Mouse (Mus musculus) lung, adult 18-20 months (tissue): ENCODE measurements around the gene 1700066M21Rik.

Experiments
- DNase-seq, 2 experiments: peaks; one replicate each; pipeline ENCODE4 v3.0.0; 2022; ENCODE audit warnings: mixed read lengths in 2 of 2

1700066M21Rik gene

GRCm38 (mm10) chr1:57377376-57378341 lies at the start of gene 1700066M21Rik:
Gene 1700066M21Rik, plus strand, starts transcription at chr1:57377620.
- DNase-seq = peak; percentile 94 to 95

- DNase-seq = no peak
Measured at GRCm38 (mm10) chr1:57329285-57330093, 47.9 kb upstream of the 1700066M21Rik start.

GRCm38 (mm10) chr1:57330228-57330627 lies 47.2 kb upstream of the 1700066M21Rik start:
- DNase-seq = no peak

GRCm38 (mm10) chr1:57332040-57332439 lies 45.4 kb upstream of the 1700066M21Rik start:
- DNase-seq = no peak

DNA sequence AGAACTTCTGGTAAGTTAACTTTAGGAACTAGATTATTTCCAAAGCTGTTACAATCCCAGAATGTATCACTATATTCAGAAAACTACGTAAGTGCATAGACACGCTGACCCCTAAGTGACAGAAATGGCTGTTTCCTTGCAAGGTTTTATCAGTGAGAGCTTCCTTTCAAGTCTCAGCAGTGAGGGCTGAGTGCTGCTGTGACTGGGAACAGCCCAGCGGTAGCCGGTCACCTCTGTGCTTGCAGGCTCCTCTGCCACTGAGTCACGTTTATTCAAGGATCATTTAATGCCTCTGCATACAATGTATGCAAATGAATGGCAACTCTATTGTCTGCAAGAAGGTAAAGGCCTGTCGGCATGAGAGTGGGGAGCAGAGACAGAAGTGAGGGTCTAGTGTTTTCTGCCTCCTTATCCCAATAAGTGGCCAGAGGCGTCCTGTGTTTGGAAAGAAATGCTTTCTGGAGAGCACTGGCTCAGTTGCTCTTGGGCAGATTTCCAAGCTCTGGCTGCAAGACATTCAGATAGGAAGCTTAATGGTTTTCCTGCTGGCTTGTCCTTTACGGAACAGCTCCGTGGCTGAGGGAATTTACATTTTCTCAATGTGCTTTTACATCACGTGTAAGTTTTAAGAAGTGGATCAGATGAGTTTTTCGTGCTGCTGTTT lies 43.7 kb upstream of the 1700066M21Rik start:
- peak in 1 of 2 experiments; percentile 17 for DNase-seq

DNA sequence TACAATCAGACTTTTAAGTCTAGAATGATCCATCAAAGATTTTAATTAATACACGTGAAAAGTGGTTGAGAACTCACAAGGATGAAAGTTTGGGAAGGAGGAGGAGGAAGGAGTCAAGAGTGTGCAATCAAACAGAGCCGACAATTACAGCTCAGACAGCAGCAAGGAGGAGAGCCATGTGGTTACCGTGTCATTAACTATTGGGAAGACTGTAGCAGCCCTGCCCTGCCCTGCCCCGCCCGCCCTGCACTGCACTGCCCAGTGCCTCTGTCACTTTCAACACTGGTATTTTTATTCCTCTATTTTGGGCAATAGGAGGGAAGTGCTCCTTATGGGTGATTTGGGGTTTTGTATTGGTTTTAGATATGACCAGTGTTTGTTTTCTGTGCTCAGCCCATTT lies 42.2 kb upstream of the 1700066M21Rik start:
- DNase-seq = no peak

GRCm38 (mm10) chr1:57339156-57339796 lies 38.1 kb upstream of the 1700066M21Rik start:
- DNase-seq = no peak

GRCm38 (mm10) chr1:57341197-57341596 lies 36.2 kb upstream of the 1700066M21Rik start:
- DNase-seq = no peak

GRCm38 (mm10) chr1:57347487-57347886 lies 29.9 kb upstream of the 1700066M21Rik start:
- DNase-seq = no peak

DNA sequence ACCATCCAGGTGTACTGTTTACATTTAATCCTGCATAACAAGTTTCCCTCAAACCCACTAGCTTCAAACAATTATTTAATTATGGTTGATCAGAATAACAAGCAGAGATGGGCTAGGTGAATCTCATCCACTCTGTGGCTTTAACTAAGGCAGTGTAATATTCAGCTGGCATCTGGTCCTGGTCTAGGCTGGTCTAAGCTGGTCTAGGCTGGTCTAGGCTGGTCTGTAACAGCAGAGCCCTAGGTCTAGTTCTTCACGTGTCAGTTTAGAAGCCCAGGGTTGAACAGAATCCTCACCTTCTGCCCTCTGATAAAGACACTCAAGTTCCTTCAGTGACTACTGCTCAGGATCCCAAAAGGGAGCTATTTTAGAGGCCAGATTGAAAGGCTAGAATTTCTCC lies 25.5 kb upstream of the 1700066M21Rik start:
- no peak for DNase-seq

GRCm38 (mm10) chr1:57358546-57358945 lies 18.9 kb upstream of the 1700066M21Rik start:
- no peak for DNase-seq

- DNase-seq = no peak
Measured at GRCm38 (mm10) chr1:57367446-57367845, 10.0 kb upstream of the 1700066M21Rik start.

GRCm38 (mm10) chr1:57369111-57369510 lies 8.3 kb upstream of the 1700066M21Rik start:
- DNase-seq = no peak

DNA sequence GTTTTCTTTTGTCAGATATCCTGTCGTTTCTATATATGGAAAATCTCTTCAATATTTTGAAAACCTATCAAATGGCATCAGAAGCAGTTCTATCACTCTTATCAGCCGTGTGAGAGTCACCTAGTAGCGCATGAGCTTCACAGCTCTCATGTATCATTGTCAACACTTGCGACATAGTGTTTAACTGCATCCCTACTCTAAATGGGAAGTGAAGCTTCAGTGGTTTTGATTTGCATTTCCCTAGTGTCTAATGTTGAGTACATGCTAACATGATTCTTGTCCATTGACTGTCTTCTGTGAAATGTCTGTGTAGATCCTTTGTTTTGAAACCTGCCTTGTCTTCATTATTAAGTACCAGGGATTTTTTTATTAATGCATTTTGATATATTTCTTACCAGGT lies 7.0 kb upstream of the 1700066M21Rik start:
- no peak for DNase-seq

DNA sequence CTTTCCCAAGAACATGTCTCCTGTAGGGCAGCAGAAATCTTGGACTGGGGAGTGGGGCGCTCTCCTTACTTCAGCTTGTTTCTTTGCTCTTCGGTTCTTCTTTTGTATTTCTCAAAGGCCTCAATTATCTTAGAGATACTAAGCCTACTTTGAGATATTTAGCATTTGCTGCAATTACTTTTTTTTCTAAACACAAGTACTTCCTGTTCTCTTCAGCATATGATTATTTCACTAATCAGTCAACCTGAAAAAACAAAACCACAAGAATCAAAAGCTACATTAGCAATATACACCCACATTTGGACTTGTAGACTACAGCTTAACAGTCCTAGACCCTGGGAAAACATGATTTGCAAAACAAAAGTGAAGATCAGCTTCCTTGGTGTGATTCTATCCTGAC lies 2.1 kb upstream of the 1700066M21Rik start:
- DNase-seq = no peak

- no peak for DNase-seq
Measured at GRCm38 (mm10) chr1:57376806-57377205, 614 bp upstream of the 1700066M21Rik start.

GRCm38 (mm10) chr1:57386519-57386918 lies 9.1 kb downstream of the 1700066M21Rik start:
- no peak for DNase-seq

GRCm38 (mm10) chr1:57387876-57388275 lies 10.5 kb downstream of the 1700066M21Rik start:
- DNase-seq = no peak

- DNase-seq = no peak
Measured at GRCm38 (mm10) chr1:57388402-57389155, 11.2 kb downstream of the 1700066M21Rik start.

- DNase-seq = no peak
Measured at GRCm38 (mm10) chr1:57390993-57391790, 13.8 kb downstream of the 1700066M21Rik start.

GRCm38 (mm10) chr1:57392417-57392816 lies 15.0 kb downstream of the 1700066M21Rik start:
- DNase-seq = no peak
